Mouse (Mus musculus): ENCODE data around the gene Eef1b2. TPM values are rescaled to one million over a fixed set of nuclear protein-coding genes. Genes with fewer than 3 reads are reported as not detected.

Eef1b2 gene
- 1,005 to 1,163 TPM (median 1,024 TPM) in 4 replicates for total RNA-seq (2023; ENCODE audit: inconsistent age)

DNA sequence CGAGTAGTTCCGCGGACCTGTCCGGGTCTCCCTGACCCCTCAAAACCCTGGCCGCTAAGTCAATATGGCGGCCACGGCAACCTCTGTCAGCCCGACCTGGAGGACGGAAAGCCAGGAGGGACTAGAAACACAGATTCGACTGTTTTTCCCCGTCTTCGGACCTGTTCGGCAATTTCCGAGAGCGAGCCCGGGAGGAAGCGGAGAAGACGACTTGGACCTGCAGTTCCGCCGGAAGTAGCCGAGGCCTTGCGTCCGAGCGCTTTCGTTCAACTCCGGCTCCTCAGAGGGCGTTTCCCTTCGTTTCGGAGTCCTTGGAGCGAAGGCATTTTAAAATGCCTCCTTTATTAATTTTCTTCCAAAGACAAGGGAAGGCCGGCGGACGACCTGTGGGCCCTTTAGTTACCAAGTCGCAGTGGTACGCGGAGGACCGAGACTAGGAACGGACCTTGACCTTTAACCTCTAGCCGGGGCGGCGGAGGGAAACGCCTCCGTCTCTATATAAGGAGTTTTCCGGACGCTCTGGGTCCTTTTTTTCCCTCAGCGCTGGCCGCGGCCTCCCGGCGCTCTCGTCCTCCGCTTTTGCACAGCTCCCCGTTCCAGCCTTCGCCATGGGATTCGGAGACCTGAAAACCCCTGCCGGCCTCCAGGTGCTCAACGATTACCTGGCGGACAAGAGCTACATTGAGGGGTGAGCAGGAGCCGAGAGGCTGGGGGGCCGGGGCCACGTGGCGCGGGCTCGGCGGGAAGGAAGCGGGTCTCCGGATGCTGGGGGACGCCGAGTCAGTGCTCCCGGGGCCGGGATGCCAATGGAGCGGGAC is at the start of gene Eef1b2, which contains the start of gene Ndufs1:
Gene Eef1b2, plus strand, starts transcription at position 222 of the 818 bp plus-strand sequence.
Gene Ndufs1, minus strand, starts transcription at position 230 of the 818 bp plus-strand sequence.

DNA sequence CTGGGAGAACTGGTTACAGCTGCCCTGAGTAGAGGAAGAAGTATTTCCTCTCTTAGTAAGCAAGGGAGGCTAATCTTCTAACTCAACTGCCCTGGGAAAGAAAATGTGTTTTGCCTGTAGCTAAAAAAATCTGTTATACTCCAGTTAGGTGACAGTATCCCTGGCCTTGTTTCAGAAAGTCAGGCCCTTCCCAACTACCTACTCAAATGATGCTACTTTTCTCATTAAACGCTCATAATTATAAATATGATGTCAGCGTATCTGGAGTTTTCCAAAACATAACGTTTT is 37.6 kb downstream of the Eef1b2 start, which contains the start of gene Gpr1:
Gene Gpr1, minus strand, starts transcription at position 273 of the 288 bp plus-strand sequence.

Other genes starting within 250 kb of the Eef1b2 start
- gene Ino80d, start 62.2 kb upstream of the Eef1b2 start, total RNA-seq (2023; ENCODE audit: inconsistent age): 74.5 to 88.0 TPM (median 82.5 TPM) in 4 replicates
- 72.6 to 83.7 TPM (median 76.1 TPM) in 4 replicates for gene Ndufs1, start within 50 bp of the Eef1b2 start, total RNA-seq (2023; ENCODE audit: inconsistent age)
- gene Gpr1, start 37.7 kb downstream of the Eef1b2 start, total RNA-seq (2023; ENCODE audit: inconsistent age): not detected in 4 replicates
- gene Zdbf2, start 96.4 kb downstream of the Eef1b2 start, total RNA-seq (2023; ENCODE audit: inconsistent age): not detected in 4 replicates

All from B cell, adult (primary cell).